Mouse (Mus musculus) cerebellum, postnatal 36 days (tissue): Measurements from ENCODE around the gene Kat5.

Source experiments
- DNase-seq, 2 experiments: peaks; one replicate each; pipeline ENCODE4 v3.0.0; 2021 to 2022; ENCODE audit warnings: mixed read lengths in 2 of 2

Gene Kat5

GRCm38 (mm10) chr19:5625311-5625710 is 15.3 kb upstream of the Kat5 start:
- no peak for DNase-seq

GRCm38 (mm10) chr19:5621884-5622283 is 11.8 kb upstream of the Kat5 start:
- DNase-seq: no peak

GRCm38 (mm10) chr19:5620007-5620406 is 10.0 kb upstream of the Kat5 start:
- DNase-seq: no peak

- DNase-seq: no peak
Measured at GRCm38 (mm10) chr19:5614953-5615352, 4.9 kb upstream of the Kat5 start.

- no peak for DNase-seq
Measured at GRCm38 (mm10) chr19:5612762-5613411, 2.9 kb upstream of the Kat5 start.

GRCm38 (mm10) chr19:5611973-5612372 is 1.9 kb upstream of the Kat5 start:
- DNase-seq: no peak

GRCm38 (mm10) chr19:5609171-5609546 is 878 bp downstream of the Kat5 start:
- no peak for DNase-seq

- peak in 1 of 2 experiments; percentile 26 for DNase-seq
Measured at GRCm38 (mm10) chr19:5608707-5609106, 1.3 kb downstream of the Kat5 start.

- DNase-seq: no peak
Measured at GRCm38 (mm10) chr19:5607705-5608410, 2.2 kb downstream of the Kat5 start.

GRCm38 (mm10) chr19:5606196-5606595 is 3.8 kb downstream of the Kat5 start:
- DNase-seq: no peak

GRCm38 (mm10) chr19:5605126-5605525 is 4.9 kb downstream of the Kat5 start:
- DNase-seq: no peak

GRCm38 (mm10) chr19:5603664-5604063 is 6.4 kb downstream of the Kat5 start:
- no peak for DNase-seq

GRCm38 (mm10) chr19:5601752-5602541 is 8.1 kb downstream of the Kat5 start, which contains the start of gene Rnaseh2c:
TSS of gene Rnaseh2c (plus strand) at chr19:5601873.
- DNase-seq: peak; percentile 80 to 81

- DNase-seq: no peak
Measured at GRCm38 (mm10) chr19:5599224-5599623, 10.8 kb downstream of the Kat5 start.

- DNase-seq: no peak
Measured at GRCm38 (mm10) chr19:5591888-5592287, 18.1 kb downstream of the Kat5 start.

- DNase-seq: no peak
Measured at GRCm38 (mm10) chr19:5589159-5589558, 20.9 kb downstream of the Kat5 start.

- no peak for DNase-seq
Measured at GRCm38 (mm10) chr19:5581995-5582394, 28.0 kb downstream of the Kat5 start.

GRCm38 (mm10) chr19:5580776-5581175 is 29.3 kb downstream of the Kat5 start:
- DNase-seq: no peak

GRCm38 (mm10) chr19:5579971-5580370 is 30.1 kb downstream of the Kat5 start:
- DNase-seq: no peak

GRCm38 (mm10) chr19:5575336-5575735 is 34.7 kb downstream of the Kat5 start:
- DNase-seq: no peak

GRCm38 (mm10) chr19:5572331-5573125 is 37.5 kb downstream of the Kat5 start:
- no peak for DNase-seq

GRCm38 (mm10) chr19:5571831-5572230 is 38.2 kb downstream of the Kat5 start:
- no peak for DNase-seq
